Comparison of ENCODE assay signal across 20 mouse cellular contexts in genomic region chr8:3574546-3574945, GRCm38 (mm10). TPM values are rescaled to one million over a fixed set of nuclear protein-coding genes. Genes with fewer than 3 reads are reported as not detected.
DNase-seq lines count a peak whose midpoint lies in the region.
"Had no signal": no experiment of that assay in that cellular context is flagged by ENCODE, and none has a peak within 500 bp of the region (broad histone marks: within the 10 kb centered on the region; RNA-seq: fewer than 3 reads in every experiment).

No protein-coding gene starts in this region.

- peak; percentile 74 for DNase-seq in heart, adult 11 months
- DNase-seq in heart, adult 8-10 months (ENCODE audit: low spot score): no peak
- peak; percentile 75 for DNase-seq in ES-CJ7 (ENCODE audit: low read depth, low spot score)
- DNase-seq in R1 (ENCODE audit: low read depth, low spot score): peak; percentile 61
- DNase-seq in left cerebral cortex, adult 8-10 months (ENCODE audit: low spot score in 2 of 2): no peak
- DNase-seq in heart, postnatal 36 days: no peak
- DNase-seq in cerebellum, adult 18-20 months: no peak
- DNase-seq: adrenal gland, adult 8-10 months; adrenal gland, postnatal 14 days; adrenal gland, postnatal 36 days; B cell, adult 2 months; cerebellum, adult 11-12 months; cerebellum, adult 8-10 months; cerebellum, adult 9-11 months; cerebellum, postnatal 14 days; cerebellum, postnatal 36 days; embryo, embryonic 11 days had no signal

- intact Hi-C loops in heart, postnatal 36 days (cut with DNase I): no loop called here

RNA-seq across cellular contexts. Expression of gene C330021F23Rik, which starts 6.8 kb away (rescaled TPM):
- total RNA-seq in heart, adult 8-10 months (2022): under 1 TPM in 1 of 4 experiments, not detected in 3; 0.57 TPM
- total RNA-seq in left cerebral cortex, adult 8-10 months (2022): not detected
- total RNA-seq in heart, postnatal 36 days (2021): not detected
- total RNA-seq: adrenal gland, adult 8-10 months had no signal

RNA-seq across cellular contexts. Expression of gene Camsap3, which starts 12.5 kb away (rescaled TPM):
- total RNA-seq in heart, adult 8-10 months (2022): 1 to 10 TPM in 2 of 4 experiments, under 1 TPM in 2; 0.86 to 2.1 (median 1.0) TPM
- total RNA-seq in left cerebral cortex, adult 8-10 months (2022): 10 to 100 TPM; 29.0 to 34.2 (median 32.6) TPM
- total RNA-seq in heart, postnatal 36 days (2021): 1 to 10 TPM; 1.1 to 1.4 TPM
- total RNA-seq: G1E had no signal

RNA-seq across cellular contexts. Expression of gene Xab2, which starts 46.6 kb away (rescaled TPM):
- total RNA-seq in heart, adult 8-10 months (2022): 10 to 100 TPM; 13.8 to 18.5 (median 16.2) TPM
- total RNA-seq in left cerebral cortex, adult 8-10 months (2022): 10 to 100 TPM; 38.1 to 41.5 (median 40.5) TPM
- total RNA-seq in heart, postnatal 36 days (2021): 10 to 100 TPM; 17.1 to 17.5 TPM

RNA-seq across cellular contexts. Expression of gene Pet100, which starts 46.8 kb away (rescaled TPM):
- 100 to 1,000 TPM in 1 of 4 experiments, 10 to 100 TPM in 3; 84.2 to 104 (median 93.4) TPM for total RNA-seq in heart, adult 8-10 months (2022)
- total RNA-seq in left cerebral cortex, adult 8-10 months (2022): 10 to 100 TPM; 55.9 to 90.3 (median 75.7) TPM
- total RNA-seq in heart, postnatal 36 days (2021): 10 to 100 TPM; 77.5 to 81.7 TPM

RNA-seq across cellular contexts. Expression of gene Pcp2, which starts 50.8 kb away (rescaled TPM):
- total RNA-seq in heart, adult 8-10 months (2022): not detected
- not detected for total RNA-seq in left cerebral cortex, adult 8-10 months (2022)
- total RNA-seq in heart, postnatal 36 days (2021): not detected
- total RNA-seq: adrenal gland, adult 18-20 months; adrenal gland, adult 8-10 months; adrenal gland, postnatal 14 days; adrenal gland, postnatal 36 days; common myeloid progenitor, adult 5-6 weeks had no signal

Comparison
In these comparisons a context has a peak if more than half of its experiments do, and no peak if none do; other contexts are left out.
1. DNase-seq: peak in heart, adult 11 months (single experiment), ES-CJ7 (single experiment) and R1 (single experiment); none in heart, adult 8-10 months (single experiment), left cerebral cortex, adult 8-10 months (0 of 2), heart, postnatal 36 days (0 of 2) and cerebellum, adult 18-20 months (0 of 2).
2. RNA of gene Camsap3, which starts 12.5 kb away (total RNA-seq): 29.0 to 34.2 TPM in left cerebral cortex, adult 8-10 months; 1.1 to 1.4 TPM in heart, postnatal 36 days and 0.86 to 2.1 TPM in heart, adult 8-10 months; every median in the first group is over 4 times any median in the second.